Mouse (Mus musculus): ENCODE measurements at regions not wholly inside any gene's neighbourhood (a gene's known extent, or its start where the extent isn't known, plus 50 kb on each side); places are given as distances from the start of the nearest gene placed in this dataset.
A peak's percentile ranks its signal among the peaks of the same experiment; 100 is the strongest.

DNA sequence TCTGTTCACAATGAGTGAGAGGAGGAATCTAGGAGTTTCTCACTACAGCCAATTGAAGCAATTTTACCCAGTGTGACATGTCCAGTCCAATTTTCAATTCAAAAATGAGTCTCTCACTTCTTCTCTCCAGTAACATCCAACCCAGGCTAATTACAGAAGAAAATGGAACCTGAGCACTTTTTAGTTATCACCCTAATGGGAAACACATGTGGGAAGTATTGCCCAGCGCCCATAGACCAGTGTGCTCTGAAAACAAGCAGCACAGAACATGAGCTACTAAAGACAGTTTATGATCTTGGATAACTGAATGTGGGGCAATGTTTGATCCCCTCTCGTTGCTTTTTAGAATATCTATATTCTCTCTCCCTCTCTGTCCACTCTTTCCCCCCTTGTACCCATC lies 70.5 kb upstream of the Efemp1 start:
- no peak overlapping the region for H3K4me3 ChIP-seq (ENCODE audit: insufficient read depth, low read depth, low read length)
- no peaks in the 10 kb centered on the region for H3K36me3 ChIP-seq (ENCODE audit: control insufficient read depth, insufficient read depth, low read length)
- no peak overlapping the region for H3K27ac ChIP-seq (ENCODE audit: insufficient read depth, low read depth, low read length)
- H3K27me3 ChIP-seq (replicated peaks; ENCODE audit: control insufficient read depth, insufficient read depth, low read length): no peaks in the 10 kb centered on the region
- DNase-seq: no peak
- TF ChIP-seq CTCF (conservative IDR thresholded peaks at IDR 0.05; ENCODE audit: insufficient read depth, insufficient read length, low read depth, low read length): no peak
- TF ChIP-seq POLR2A (IDR thresholded peaks at IDR 0.05; ENCODE audit: low read depth, low read length): no peak
- 77% methylated on average over 2 of the region's 2 CpGs for WGBS
- H3K4me1 ChIP-seq (ENCODE audit: control insufficient read depth, insufficient read depth, low read length): no peaks in the 10 kb centered on the region

DNA sequence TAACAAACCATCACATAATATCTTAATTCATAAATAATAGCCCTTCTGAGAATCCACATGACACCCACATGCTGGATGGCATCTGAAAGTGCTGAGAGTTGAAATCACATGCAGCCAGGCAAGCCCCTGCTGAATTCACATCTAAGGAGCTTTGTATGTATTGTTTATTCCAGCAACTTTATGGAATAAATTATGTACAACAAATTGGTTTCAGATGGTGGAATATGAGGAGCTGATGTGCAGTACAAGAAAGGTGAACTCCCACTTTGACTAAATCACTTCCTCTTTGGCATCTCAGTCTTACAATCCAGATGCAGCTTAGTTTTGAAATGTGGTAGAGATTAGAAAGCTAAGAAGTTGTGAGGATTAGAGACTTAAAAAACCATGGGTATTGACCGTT lies 82.2 kb upstream of the Efemp1 start:
- Histone ChIP-seq H3K4me3 (ENCODE audit: insufficient read depth, low read depth, low read length) (no peak overlapping the region), H3K27ac (ENCODE audit: insufficient read depth, low read depth, low read length) (no peak overlapping the region), H3K4me1 (ENCODE audit: control insufficient read depth, insufficient read depth, low read length) (no peaks in the 10 kb centered on the region), H3K36me3 (ENCODE audit: control insufficient read depth, insufficient read depth, low read length) (no peaks in the 10 kb centered on the region), H3K27me3 (replicated peaks; ENCODE audit: control insufficient read depth, insufficient read depth, low read length) (no peaks in the 10 kb centered on the region)
- DNase-seq: no peak
- WGBS: 82% methylated on average over 1 of the region's 1 CpGs
- no peak for TF ChIP-seq POLR2A (IDR thresholded peaks at IDR 0.05; ENCODE audit: low read depth, low read length)

DNA sequence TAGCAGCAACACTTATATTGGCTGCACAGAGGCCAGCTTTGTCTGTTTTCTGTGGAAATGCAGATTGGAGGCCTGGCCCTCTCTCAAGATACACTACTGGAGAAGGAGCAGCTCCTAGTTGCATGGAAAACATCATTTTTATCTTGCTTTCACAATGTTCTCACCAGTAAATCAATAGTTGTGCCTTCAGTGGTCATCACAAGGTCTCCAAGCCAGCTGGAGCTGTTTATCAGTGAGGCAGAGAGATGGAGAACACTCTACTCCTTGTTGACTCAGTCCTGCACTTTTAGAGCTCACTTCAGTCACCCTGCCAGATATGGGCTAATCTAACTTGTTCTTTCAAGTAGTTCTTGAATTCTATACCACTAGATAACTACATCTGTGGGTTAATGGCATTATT lies 92.3 kb upstream of the Efemp1 start:
- H3K4me1 ChIP-seq (ENCODE audit: control insufficient read depth, insufficient read depth, low read length): no peaks in the 10 kb centered on the region
- TF ChIP-seq CTCF (conservative IDR thresholded peaks at IDR 0.05; ENCODE audit: insufficient read depth, insufficient read length, low read depth, low read length) (no peak), POLR2A (IDR thresholded peaks at IDR 0.05; ENCODE audit: low read depth, low read length) (no peak)
- H3K36me3 ChIP-seq (ENCODE audit: control insufficient read depth, insufficient read depth, low read length): no peaks in the 10 kb centered on the region
- no peaks in the 10 kb centered on the region; the same call in 1 of the 2 replicates for H3K27me3 ChIP-seq (replicated peaks; ENCODE audit: control insufficient read depth, insufficient read depth, low read length)
- DNase-seq: no peak
- no peak overlapping the region for H3K4me3 ChIP-seq (ENCODE audit: insufficient read depth, low read depth, low read length)
- H3K27ac ChIP-seq (ENCODE audit: insufficient read depth, low read depth, low read length): no peak overlapping the region

DNA sequence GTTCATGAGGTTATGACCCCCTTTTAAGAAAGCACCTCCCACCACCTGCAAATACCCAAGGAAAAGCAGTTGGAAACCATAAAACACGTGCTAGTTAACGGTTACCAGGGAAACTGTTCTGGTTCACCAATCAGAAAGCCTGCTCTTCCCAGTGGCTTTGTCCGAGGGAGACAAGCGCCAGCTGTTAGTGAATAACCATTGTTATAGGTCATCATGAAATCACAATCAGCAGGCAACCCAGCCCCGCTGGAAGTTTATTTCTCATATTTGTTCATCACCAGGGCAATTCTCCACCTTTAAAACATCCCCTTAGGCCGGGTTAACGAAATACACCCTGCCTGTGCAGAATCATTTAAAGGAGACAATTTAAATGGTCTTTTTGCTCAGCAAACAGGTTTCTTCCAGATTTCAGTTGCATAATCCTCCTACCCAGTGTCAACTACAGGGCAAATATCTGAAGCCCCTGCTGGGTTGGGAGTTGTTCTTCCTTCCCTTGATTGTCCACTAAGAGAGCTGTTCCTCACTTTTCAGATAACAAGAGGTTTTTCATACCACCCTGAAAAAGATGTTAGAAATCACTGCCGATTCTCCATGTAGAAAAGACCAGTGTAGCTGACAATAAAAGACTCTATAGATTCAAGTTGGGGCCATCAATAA lies 117.9 kb upstream of the Efemp1 start:
- Histone ChIP-seq H3K4me3 (ENCODE audit: insufficient read depth, low read depth, low read length) (no peak overlapping the region), H3K4me1 (ENCODE audit: control insufficient read depth, insufficient read depth, low read length) (peaks cover 3% of the 10 kb centered on the region; the same call in 1 of the 2 replicates), H3K27me3 (replicated peaks; ENCODE audit: control insufficient read depth, insufficient read depth, low read length) (no peaks in the 10 kb centered on the region), H3K36me3 (ENCODE audit: control insufficient read depth, insufficient read depth, low read length) (no peaks in the 10 kb centered on the region), H3K27ac (ENCODE audit: insufficient read depth, low read depth, low read length) (no peak overlapping the region)
- WGBS: 6% methylated on average over 8 of the region's 8 CpGs
- DNase-seq: peak; percentile 52
- TF ChIP-seq POLR2A (IDR thresholded peaks at IDR 0.05; ENCODE audit: low read depth, low read length) (no peak), CTCF (conservative IDR thresholded peaks at IDR 0.05; ENCODE audit: insufficient read depth, insufficient read length, low read depth, low read length) (no peak)

DNA sequence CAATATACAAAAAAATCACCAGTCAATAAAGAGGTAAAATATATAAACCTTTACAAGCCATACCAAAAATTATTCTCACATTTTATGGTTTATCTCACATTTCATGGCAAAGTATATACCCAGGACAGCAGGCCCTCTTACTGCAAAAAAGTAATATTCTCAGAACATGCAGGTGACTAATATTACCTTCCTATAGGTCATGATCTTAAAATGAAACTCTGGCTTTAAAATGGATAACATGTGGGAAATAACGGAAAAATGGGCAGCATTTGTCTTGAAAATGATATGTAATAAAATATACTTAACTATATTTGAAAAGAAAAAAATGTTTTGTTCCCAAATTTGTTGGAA lies 118.4 kb upstream of the Efemp1 start:
- H3K27me3 ChIP-seq (replicated peaks; ENCODE audit: control insufficient read depth, insufficient read depth, low read length): no peaks in the 10 kb centered on the region
- H3K27ac ChIP-seq (ENCODE audit: insufficient read depth, low read depth, low read length): no peak overlapping the region
- no peak for DNase-seq
- H3K4me1 ChIP-seq (ENCODE audit: control insufficient read depth, insufficient read depth, low read length): peaks cover 3% of the 10 kb centered on the region; the same call in 1 of the 2 replicates
- TF ChIP-seq POLR2A (IDR thresholded peaks at IDR 0.05; ENCODE audit: low read depth, low read length) (no peak), CTCF (conservative IDR thresholded peaks at IDR 0.05; ENCODE audit: insufficient read depth, insufficient read length, low read depth, low read length) (no peak)
- no peak overlapping the region for H3K4me3 ChIP-seq (ENCODE audit: insufficient read depth, low read depth, low read length)
- 27% methylated on average over 1 of the region's 1 CpGs for WGBS
- H3K36me3 ChIP-seq (ENCODE audit: control insufficient read depth, insufficient read depth, low read length): no peaks in the 10 kb centered on the region

DNA sequence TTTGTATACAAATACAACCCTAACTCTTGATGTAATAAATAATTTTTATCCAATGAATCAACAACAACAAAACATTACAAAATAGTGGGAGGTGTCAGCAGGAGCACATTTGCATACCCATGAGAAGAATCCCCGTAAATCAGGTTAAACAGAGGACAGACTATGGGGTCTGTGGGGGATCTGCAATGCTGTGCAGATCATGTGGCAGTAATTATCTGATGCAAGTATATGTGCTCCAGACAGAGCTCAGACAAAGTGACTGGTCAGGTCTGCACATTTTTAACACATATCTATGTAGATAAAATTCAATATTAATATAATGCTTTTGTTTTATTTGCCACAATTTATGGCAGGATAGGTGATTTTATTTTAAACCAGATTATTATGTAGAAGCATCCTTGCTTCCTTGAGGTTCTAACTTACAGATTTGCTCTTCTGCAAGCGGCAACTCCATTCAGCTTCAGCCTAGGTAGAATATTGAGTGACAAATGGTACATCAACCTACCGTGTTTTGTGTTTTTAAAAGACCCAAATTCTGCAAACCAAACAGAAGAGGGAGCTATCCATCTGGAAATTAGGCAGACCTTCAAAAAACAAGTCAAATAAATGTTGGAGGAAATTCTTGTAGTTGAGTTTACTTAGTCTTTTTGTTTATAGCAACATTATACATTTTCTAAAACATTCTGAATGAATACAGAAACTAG lies 119.0 kb upstream of the Efemp1 start:
- Histone ChIP-seq H3K36me3 (ENCODE audit: control insufficient read depth, insufficient read depth, low read length) (no peaks in the 10 kb centered on the region), H3K4me3 (ENCODE audit: insufficient read depth, low read depth, low read length) (no peak overlapping the region), H3K4me1 (ENCODE audit: control insufficient read depth, insufficient read depth, low read length) (peaks cover 3% of the 10 kb centered on the region; the same call in 1 of the 2 replicates), H3K27me3 (replicated peaks; ENCODE audit: control insufficient read depth, insufficient read depth, low read length) (no peaks in the 10 kb centered on the region), H3K27ac (ENCODE audit: insufficient read depth, low read depth, low read length) (no peak overlapping the region)
- 63% methylated on average over 3 of the region's 3 CpGs for WGBS
- DNase-seq: no peak
- TF ChIP-seq POLR2A (IDR thresholded peaks at IDR 0.05; ENCODE audit: low read depth, low read length) (no peak), CTCF (conservative IDR thresholded peaks at IDR 0.05; ENCODE audit: insufficient read depth, insufficient read length, low read depth, low read length) (no peak)

DNA sequence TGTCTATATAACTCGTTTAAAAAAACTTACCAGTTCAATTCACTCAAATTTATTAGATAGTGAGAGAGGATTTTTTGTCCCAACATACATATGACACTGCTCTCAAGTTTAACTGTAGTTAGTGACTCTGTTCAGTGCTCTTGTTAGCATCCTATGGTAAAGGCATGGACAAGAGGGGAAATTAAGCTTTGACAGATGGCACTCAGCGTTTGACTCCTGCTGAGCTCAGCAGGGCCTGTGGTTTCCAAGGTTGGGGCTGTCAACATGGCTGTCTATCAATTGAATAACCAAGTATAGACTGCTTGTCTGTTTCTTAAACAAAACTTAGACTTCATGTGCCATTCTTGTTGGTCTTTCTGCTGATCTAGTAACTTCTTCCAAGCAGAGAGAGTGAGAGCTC lies 122.9 kb upstream of the Efemp1 start:
- TF ChIP-seq CTCF (conservative IDR thresholded peaks at IDR 0.05; ENCODE audit: insufficient read depth, insufficient read length, low read depth, low read length) (no peak), POLR2A (IDR thresholded peaks at IDR 0.05; ENCODE audit: low read depth, low read length) (no peak)

More for the DNA sequence above, 122.9 kb upstream of the Efemp1 start:
- no peak overlapping the region for H3K27ac ChIP-seq (ENCODE audit: insufficient read depth, low read depth, low read length)
- H3K4me1 ChIP-seq (ENCODE audit: control insufficient read depth, insufficient read depth, low read length): peaks cover 3% of the 10 kb centered on the region; the same call in 1 of the 2 replicates
- no peak overlapping the region for H3K4me3 ChIP-seq (ENCODE audit: insufficient read depth, low read depth, low read length)
- H3K27me3 ChIP-seq (replicated peaks; ENCODE audit: control insufficient read depth, insufficient read depth, low read length): no peaks in the 10 kb centered on the region
- H3K36me3 ChIP-seq (ENCODE audit: control insufficient read depth, insufficient read depth, low read length): no peaks in the 10 kb centered on the region
- DNase-seq: no peak
- 60% methylated on average over 2 of the region's 2 CpGs for WGBS
